Mouse (Mus musculus) limb, embryonic 13.5 days (tissue): ENCODE measurements around the gene Celf2. TPM values are rescaled to one million over a fixed set of nuclear protein-coding genes. Genes with fewer than 3 reads are reported as not detected.
A peak's percentile ranks its signal among the peaks of the same experiment; 100 is the strongest.

Experiments used
- ATAC-seq: fragments of 200-750 bp; cut with Nextera tagmentation; 2 replicates; pipeline ENCODE4 v1.8.0; 2017; ENCODE audit warnings: low read depth, moderate number of reproducible peaks, moderate TSS enrichment; ENCODE audit not compliant: low FRiP score
- H3K27ac ChIP-seq: fragments of 300-500 bp; sonication (generic); 2 replicates; pipeline ENCODE4 v1.5.1; 2015; ENCODE audit warnings: inconsistent platforms, mild to moderate bottlenecking, moderate library complexity
- H3K27me3 ChIP-seq: fragments of 300-500 bp; sonication (generic); 2 replicates; pipeline ENCODE4 v1.6.1; 2015; ENCODE audit warnings: mild to moderate bottlenecking, inconsistent platforms
- H3K36me3 ChIP-seq: fragments of 300-500 bp; sonication (generic); 2 replicates; pipeline ENCODE4 v1.6.1; 2015; ENCODE audit warnings: inconsistent platforms, mild to moderate bottlenecking, moderate library complexity
- H3K4me1 ChIP-seq: fragments of 300-500 bp; sonication (generic); 2 replicates; pipeline ENCODE4 v1.6.1; 2015; ENCODE audit warnings: inconsistent platforms
- H3K4me2 ChIP-seq: fragments of 300-500 bp; sonication (generic); replicated peaks from 2 replicates; pipeline ENCODE4 v1.6.1; 2015; ENCODE audit warnings: inconsistent platforms, mild to moderate bottlenecking, moderate library complexity
- H3K4me3 ChIP-seq: fragments of 300-500 bp; sonication (generic); 2 replicates; pipeline ENCODE4 v1.5.1; 2015; ENCODE audit warnings: moderate library complexity, mild to moderate bottlenecking, inconsistent platforms
- H3K9ac ChIP-seq: fragments of 300-500 bp; sonication (generic); 2 replicates; pipeline ENCODE4 v1.6.1; 2015; ENCODE audit warnings: mild to moderate bottlenecking, inconsistent platforms
- H3K9me3 ChIP-seq: fragments of 300-500 bp; sonication (generic); 2 replicates; pipeline ENCODE4 v1.6.1; 2016; ENCODE audit warnings: inconsistent platforms
- WGBS: fragments of 180-500 bp; shearing (Covaris S2); methylation state at CpG from one replicate; pipeline ENCODE4 v1.1.7; 2015; 5-methylcytosine and 5-hydroxymethylcytosine counted together
- polyA plus RNA-seq: library from polyadenylated mRNA; unstranded; fragments of >200 nt; fragmentation: Nextera tagmentation; extraction: Ambion mirVana; gene quantifications from 2 replicates; pipeline ENCODE4 v1.2.1, GENCODE M21; 2015

The Celf2 gene
- polyA plus RNA-seq, 1 experiment from 2014 or later, result 68.8 TPM

GRCm38 (mm10) chr2:6876547-6876946 lies 632.8 kb downstream of the Celf2 start:
- 64% methylated on average over 5 of the region's 5 CpGs for WGBS
- peaks cover 21% of the 10 kb centered on the region for H3K27me3 ChIP-seq
- no peak overlapping the region for H3K9ac ChIP-seq
- no peaks in the 10 kb centered on the region for H3K9me3 ChIP-seq
- no peak overlapping the region for H3K4me2 ChIP-seq
- peaks cover 17% of the 10 kb centered on the region for H3K4me1 ChIP-seq
- peak overlapping the region; percentile 52; the same call in 1 of the 2 replicates for H3K27ac ChIP-seq
- H3K4me3 ChIP-seq, result no peak overlapping the region
- no peaks in the 10 kb centered on the region for H3K36me3 ChIP-seq
- peak; percentile 1; the same call in 1 of the 2 replicates for ATAC-seq

- Histone ChIP-seq H3K36me3 (no peaks in the 10 kb centered on the region), H3K4me1 (peaks cover 20% of the 10 kb centered on the region), H3K9ac (0 out of 2 replicates have a peak overlapping the region, but pooled peaks have one; percentile 14), H3K27me3 (peaks cover 30% of the 10 kb centered on the region), H3K9me3 (no peaks in the 10 kb centered on the region), H3K27ac (no peak overlapping the region), H3K4me3 (peak overlapping the region; percentile 3), H3K4me2 (peak overlapping the region; percentile 47)
- ATAC-seq, result no peak
- 26% methylated on average over 11 of the region's 11 CpGs for WGBS
Observed at GRCm38 (mm10) chr2:6875071-6875611, 634.2 kb downstream of the Celf2 start.

- Histone ChIP-seq H3K9ac (no peak overlapping the region), H3K27me3 (peaks cover 34% of the 10 kb centered on the region), H3K9me3 (no peaks in the 10 kb centered on the region), H3K27ac (no peak overlapping the region), H3K4me1 (peaks cover 20% of the 10 kb centered on the region), H3K36me3 (no peaks in the 10 kb centered on the region), H3K4me3 (peak overlapping the region; percentile 3; the same call in 1 of the 2 replicates), H3K4me2 (peak overlapping the region; percentile 47)
- 18% methylated on average over 10 of the region's 10 CpGs for WGBS
- ATAC-seq, result no peak
Observed at GRCm38 (mm10) chr2:6874266-6874955, 635.0 kb downstream of the Celf2 start.

- Histone ChIP-seq H3K36me3 (no peaks in the 10 kb centered on the region), H3K4me1 (peaks cover 20% of the 10 kb centered on the region), H3K9ac (no peak overlapping the region), H3K4me3 (no peak overlapping the region), H3K27me3 (peaks cover 39% of the 10 kb centered on the region), H3K9me3 (no peaks in the 10 kb centered on the region), H3K27ac (no peak overlapping the region), H3K4me2 (no peak overlapping the region)
- no peak for ATAC-seq
- 91% methylated on average over 1 of the region's 1 CpGs for WGBS
Observed at GRCm38 (mm10) chr2:6873711-6874110, 635.7 kb downstream of the Celf2 start.

GRCm38 (mm10) chr2:6872894-6873255 lies 636.5 kb downstream of the Celf2 start:
- H3K4me2 ChIP-seq, result peak overlapping the region; percentile 94
- H3K4me3 ChIP-seq, result peak overlapping the region; percentile 70
- no peak overlapping the region for H3K27ac ChIP-seq
- peak; percentile 30 for ATAC-seq
- 12% methylated on average over 10 of the region's 10 CpGs for WGBS
- peaks cover 23% of the 10 kb centered on the region for H3K4me1 ChIP-seq
- H3K36me3 ChIP-seq, result no peaks in the 10 kb centered on the region
- no peaks in the 10 kb centered on the region for H3K9me3 ChIP-seq
- H3K9ac ChIP-seq, result peak overlapping the region; percentile 78
- H3K27me3 ChIP-seq, result peaks cover 43% of the 10 kb centered on the region

GRCm38 (mm10) chr2:6872131-6872893 lies 637.1 kb downstream of the Celf2 start:
- H3K27ac ChIP-seq, result 0 out of 2 replicates have a peak overlapping the region, but pooled peaks have one; percentile 16
- H3K4me1 ChIP-seq, result peaks cover 27% of the 10 kb centered on the region
- H3K27me3 ChIP-seq, result peaks cover 43% of the 10 kb centered on the region
- no peaks in the 10 kb centered on the region for H3K9me3 ChIP-seq
- WGBS, result under 1% methylated on average over 71 of the region's 124 CpGs
- peak overlapping the region; percentile 94 for H3K4me2 ChIP-seq
- H3K36me3 ChIP-seq, result no peaks in the 10 kb centered on the region
- ATAC-seq, result peak; percentile 87
- H3K4me3 ChIP-seq, result peak overlapping the region; percentile 70
- peak overlapping the region; percentile 78 for H3K9ac ChIP-seq

GRCm38 (mm10) chr2:6871281-6872130 lies 637.9 kb downstream of the Celf2 start:
- Histone ChIP-seq H3K4me2 (peak overlapping the region; percentile 94), H3K36me3 (no peaks in the 10 kb centered on the region), H3K4me1 (peaks cover 30% of the 10 kb centered on the region), H3K9me3 (no peaks in the 10 kb centered on the region), H3K27me3 (peaks cover 37% of the 10 kb centered on the region), H3K27ac (0 out of 2 replicates have a peak overlapping the region, but pooled peaks have one; percentile 16), H3K9ac (peak overlapping the region; percentile 78), H3K4me3 (peak overlapping the region; percentile 70)
- 5% methylated on average over 25 of the region's 40 CpGs for WGBS
- 0 out of 2 replicates have a peak, but pooled peaks have one; percentile 20 for ATAC-seq

GRCm38 (mm10) chr2:6869956-6870710 lies 639.2 kb downstream of the Celf2 start:
- no peaks in the 10 kb centered on the region for H3K36me3 ChIP-seq
- H3K9ac ChIP-seq, result no peak overlapping the region
- peaks cover 26% of the 10 kb centered on the region for H3K4me1 ChIP-seq
- H3K27ac ChIP-seq, result no peak overlapping the region
- H3K4me2 ChIP-seq, result peak overlapping the region; percentile 37
- ATAC-seq, result no peak
- H3K27me3 ChIP-seq, result peaks cover 34% of the 10 kb centered on the region
- no peak overlapping the region for H3K4me3 ChIP-seq
- 60% methylated on average over 9 of the region's 9 CpGs for WGBS
- H3K9me3 ChIP-seq, result no peaks in the 10 kb centered on the region

- Histone ChIP-seq H3K36me3 (no peaks in the 10 kb centered on the region), H3K4me2 (no peak overlapping the region), H3K27ac (no peak overlapping the region), H3K4me1 (peaks cover 15% of the 10 kb centered on the region; the same call in 1 of the 2 replicates), H3K9me3 (no peaks in the 10 kb centered on the region), H3K27me3 (peaks cover 26% of the 10 kb centered on the region), H3K9ac (no peak overlapping the region), H3K4me3 (no peak overlapping the region)
- WGBS, result 15% methylated on average over 4 of the region's 4 CpGs
- ATAC-seq, result no peak
Observed at GRCm38 (mm10) chr2:6867297-6867696, 642.1 kb downstream of the Celf2 start.

GRCm38 (mm10) chr2:6865785-6866184 lies 643.6 kb downstream of the Celf2 start:
- 90% methylated on average over 4 of the region's 4 CpGs for WGBS
- H3K4me3 ChIP-seq, result no peak overlapping the region
- H3K9ac ChIP-seq, result no peak overlapping the region
- no peak for ATAC-seq
- H3K27me3 ChIP-seq, result peaks cover 22% of the 10 kb centered on the region
- H3K36me3 ChIP-seq, result no peaks in the 10 kb centered on the region
- peaks cover 10% of the 10 kb centered on the region; the same call in 1 of the 2 replicates for H3K4me1 ChIP-seq
- no peak overlapping the region for H3K27ac ChIP-seq
- no peaks in the 10 kb centered on the region for H3K9me3 ChIP-seq
- no peak overlapping the region for H3K4me2 ChIP-seq

GRCm38 (mm10) chr2:6850102-6850644 lies 659.2 kb downstream of the Celf2 start:
- ATAC-seq, result no peak; the same call in 1 of the 2 replicates
- H3K4me1 ChIP-seq, result no peaks in the 10 kb centered on the region
- no peak overlapping the region for H3K4me2 ChIP-seq

More at GRCm38 (mm10) chr2:6850102-6850644, 659.2 kb downstream of the Celf2 start:
- Histone ChIP-seq H3K9ac (no peak overlapping the region), H3K36me3 (no peaks in the 10 kb centered on the region), H3K27me3 (no peaks in the 10 kb centered on the region), H3K9me3 (no peaks in the 10 kb centered on the region), H3K4me3 (no peak overlapping the region), H3K27ac (no peak overlapping the region)
- 36% methylated on average over 2 of the region's 2 CpGs for WGBS
